Mouse (Mus musculus) spleen, adult 2 months (tissue): ENCODE results near the gene Plcxd2.

ENCODE experiments used
- CTCF ChIP-seq: fragments of 200-500 bp; IDR thresholded peaks from 2 replicates; pipeline ENCODE4 v1.5.1; 2011; ENCODE audit warnings: mild to moderate bottlenecking, inconsistent platforms; ENCODE audit not compliant: insufficient read depth, insufficient read length, insufficient replicate concordance; ENCODE audit errors: extremely low read depth
- POLR2A ChIP-seq: fragments of 200-500 bp; IDR thresholded peaks from 2 replicates; pipeline ENCODE4 v1.6.1; 2011; ENCODE audit warnings: low read depth, low read length, inconsistent platforms

DNA sequence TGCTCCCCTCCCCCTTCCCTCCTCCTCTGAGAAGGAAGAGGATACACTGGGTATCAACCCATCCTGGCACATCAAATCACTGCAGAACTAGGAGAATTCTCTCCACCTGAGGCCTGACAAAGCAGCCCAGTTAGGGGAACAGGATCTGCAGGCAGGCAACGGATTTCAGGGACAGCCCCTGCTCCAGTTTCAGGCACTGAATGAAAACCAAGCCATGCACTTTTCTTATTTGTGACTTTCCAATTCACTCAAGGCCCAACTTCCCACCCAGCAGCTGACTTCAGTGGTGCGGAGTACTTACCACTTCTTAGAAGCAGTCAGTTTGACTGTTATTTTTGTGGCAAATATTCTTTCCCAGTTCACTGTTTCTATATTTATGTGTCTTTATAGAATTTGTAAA, 69.3 kb downstream of the Plcxd2 start:
- TF ChIP-seq CTCF (no peak), POLR2A (no peak)
